Mouse (Mus musculus) liver, adult 2 months (tissue): ENCODE measurements around the gene Pygm. TPM values are rescaled to one million over a fixed set of nuclear protein-coding genes. Genes with fewer than 3 reads are reported as not detected.

Experiments used
- DNase-seq: peaks from one replicate; pipeline ENCODE4 v3.0.0-alpha.2; 2011; ENCODE audit warnings: low read depth, low spot score; ENCODE audit errors: extremely low read depth
- H3K27ac ChIP-seq: fragments of 200-500 bp; replicated peaks from 2 replicates; pipeline ENCODE4 v1.5.1; 2012; ENCODE audit warnings: low read depth, mild to moderate bottlenecking, control low read depth, inconsistent platforms, low read length; ENCODE audit not compliant: insufficient read depth
- H3K27me3 ChIP-seq: fragments of 200-500 bp; 2 replicates; pipeline ENCODE4 v1.6.1; 2012; ENCODE audit warnings: mild to moderate bottlenecking, moderate library complexity, low read length, inconsistent platforms; ENCODE audit not compliant: control insufficient read depth, insufficient read depth
- H3K36me3 ChIP-seq: fragments of 200-500 bp; 2 replicates; pipeline ENCODE4 v1.6.1; 2012; ENCODE audit warnings: low read length, inconsistent platforms; ENCODE audit not compliant: control insufficient read depth, insufficient read depth
- H3K4me1 ChIP-seq: fragments of 200-500 bp; 2 replicates; pipeline ENCODE4 v1.6.1; 2011; ENCODE audit warnings: low read length; ENCODE audit not compliant: control insufficient read depth, insufficient read depth
- H3K4me3 ChIP-seq: fragments of 200-500 bp; 2 replicates; pipeline ENCODE4 v1.5.1; 2011; ENCODE audit warnings: low read depth, mild to moderate bottlenecking, control low read depth, low read length, moderate library complexity; ENCODE audit not compliant: insufficient read depth
- H3K79me2 ChIP-seq: fragments of 200-500 bp; 2 replicates; pipeline ENCODE4 v1.6.1; 2012; ENCODE audit warnings: inconsistent platforms, mild to moderate bottlenecking, low read length, moderate library complexity; ENCODE audit not compliant: control insufficient read depth, insufficient read depth
- H3K9ac ChIP-seq: fragments of 200-500 bp; 2 replicates; pipeline ENCODE4 v1.6.1; 2012; ENCODE audit warnings: low read depth, mild to moderate bottlenecking, control low read depth, inconsistent platforms, low read length
- CTCF ChIP-seq: fragments of 200-500 bp; IDR thresholded peaks from 2 replicates; pipeline ENCODE4 v1.5.1; 2011; ENCODE audit warnings: low read depth, low read length, control low read depth
- POLR2A ChIP-seq: fragments of 200-500 bp; IDR thresholded peaks from 2 replicates; pipeline ENCODE4 v1.6.1; 2011; ENCODE audit warnings: low read length, control low read depth; ENCODE audit not compliant: insufficient read depth; ENCODE audit errors: extremely low read depth
- WGBS: fragments of 180-500 bp; shearing (Covaris S2); methylation state at CpG from one replicate; pipeline ENCODE4 v1.1.7; 2018; 5-methylcytosine and 5-hydroxymethylcytosine counted together
- polyA plus RNA-seq: library from polyadenylated mRNA; depleted of rRNA; stranded (reverse); fragments of >200 nt; gene quantifications from 2 replicates; pipeline ENCODE4 v1.2.3, GENCODE M21; 2012
- total RNA-seq: library from RNA; depleted of rRNA; stranded (reverse); fragments of >200 nt; gene quantifications from 2 replicates; pipeline ENCODE4 v1.2.3, GENCODE M21; 2014

Gene Pygm
- total and polyA plus RNA-seq, 2 experiments: 1.6 to 2.3 TPM

GRCm38 (mm10) chr19:6348717-6349116, 35.5 kb upstream of the Pygm start:
- no peak overlapping the region for H3K4me3 ChIP-seq
- H3K4me1 ChIP-seq: no peaks in the 10 kb centered on the region
- no peak overlapping the region for H3K9ac ChIP-seq
- DNase-seq: no peak
- no peak for TF ChIP-seq CTCF
- no peak for TF ChIP-seq POLR2A
- H3K27ac ChIP-seq: 0 out of 2 replicates have a peak overlapping the region, but pooled peaks have one; percentile 2
- no peaks in the 10 kb centered on the region for H3K27me3 ChIP-seq
- 80% methylated on average over 9 of the region's 9 CpGs for WGBS
- H3K36me3 ChIP-seq: no peaks in the 10 kb centered on the region
- no peaks in the 10 kb centered on the region for H3K79me2 ChIP-seq

GRCm38 (mm10) chr19:6349215-6349983, 34.8 kb upstream of the Pygm start:
- 0 out of 2 replicates have a peak overlapping the region, but pooled peaks have one; percentile 2 for H3K27ac ChIP-seq
- WGBS: 55% methylated on average over 14 of the region's 14 CpGs

GRCm38 (mm10) chr19:6351431-6352106, 32.6 kb upstream of the Pygm start:
- Histone ChIP-seq H3K79me2 (no peaks in the 10 kb centered on the region), H3K27ac (no peak overlapping the region), H3K4me3 (no peak overlapping the region), H3K4me1 (no peaks in the 10 kb centered on the region), H3K9ac (no peak overlapping the region), H3K27me3 (no peaks in the 10 kb centered on the region), H3K36me3 (no peaks in the 10 kb centered on the region)
- WGBS: 80% methylated on average over 14 of the region's 14 CpGs
- TF ChIP-seq CTCF (no peak), POLR2A (no peak)
- DNase-seq: no peak

More at GRCm38 (mm10) chr19:6349215-6349983, 34.8 kb upstream of the Pygm start:
- H3K79me2 ChIP-seq: no peaks in the 10 kb centered on the region
- no peak for TF ChIP-seq CTCF
- no peak for TF ChIP-seq POLR2A
- H3K9ac ChIP-seq: no peak overlapping the region
- H3K4me3 ChIP-seq: no peak overlapping the region
- H3K36me3 ChIP-seq: no peaks in the 10 kb centered on the region
- DNase-seq: no peak
- no peaks in the 10 kb centered on the region for H3K27me3 ChIP-seq
- no peaks in the 10 kb centered on the region for H3K4me1 ChIP-seq

DNA sequence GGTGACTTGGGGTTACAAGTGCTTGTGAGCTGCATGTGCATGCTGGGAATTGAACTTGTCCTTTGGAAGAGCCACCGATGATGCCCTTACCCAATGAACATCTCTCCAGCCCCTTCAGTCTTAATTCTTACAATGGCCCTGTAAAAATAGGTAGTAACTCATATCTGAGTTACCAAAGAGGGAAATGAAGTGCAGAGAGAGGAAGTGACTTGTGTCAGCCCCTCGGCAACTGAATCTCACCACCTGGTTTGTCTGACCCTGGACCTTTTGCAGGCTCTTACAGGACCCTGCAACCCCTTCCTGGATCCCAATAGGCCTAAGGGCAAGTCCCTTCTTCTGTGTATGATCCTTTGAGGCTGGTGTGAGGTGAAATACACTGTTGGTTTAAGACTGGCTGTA, 32.1 kb upstream of the Pygm start:
- H3K79me2 ChIP-seq: no peaks in the 10 kb centered on the region
- no peaks in the 10 kb centered on the region for H3K36me3 ChIP-seq
- no peak overlapping the region for H3K9ac ChIP-seq
- H3K27me3 ChIP-seq: no peaks in the 10 kb centered on the region
- H3K4me1 ChIP-seq: no peaks in the 10 kb centered on the region
- 88% methylated on average over 2 of the region's 2 CpGs for WGBS
- no peak overlapping the region for H3K27ac ChIP-seq
- DNase-seq: no peak
- no peak overlapping the region for H3K4me3 ChIP-seq
- TF ChIP-seq CTCF: no peak
- TF ChIP-seq POLR2A: no peak

DNA sequence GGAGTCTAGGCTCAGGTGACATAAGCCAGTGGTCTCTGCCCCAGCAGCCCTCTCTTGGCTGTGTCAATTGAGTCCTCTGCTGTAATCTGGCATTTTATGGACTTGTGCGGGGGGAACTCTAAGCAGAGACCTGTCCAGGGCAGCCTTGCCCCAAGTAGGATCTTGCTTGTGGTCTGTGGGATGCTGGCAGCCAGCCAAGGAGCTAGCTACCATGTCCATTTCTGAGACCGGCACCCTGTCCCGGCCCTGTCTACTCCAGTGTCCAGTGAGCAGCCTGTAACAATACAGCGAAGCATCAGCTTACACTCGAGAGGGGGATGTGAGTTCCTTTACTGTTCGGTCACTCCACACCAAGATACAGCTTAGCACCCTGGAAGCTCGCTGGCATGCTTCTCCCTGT, 30.2 kb upstream of the Pygm start:
- Histone ChIP-seq H3K27me3 (no peaks in the 10 kb centered on the region), H3K36me3 (no peaks in the 10 kb centered on the region), H3K27ac (no peak overlapping the region), H3K79me2 (no peaks in the 10 kb centered on the region), H3K4me3 (no peak overlapping the region), H3K9ac (no peak overlapping the region), H3K4me1 (no peaks in the 10 kb centered on the region)
- TF ChIP-seq CTCF (no peak), POLR2A (no peak)
- WGBS: 91% methylated on average over 7 of the region's 7 CpGs
- DNase-seq: no peak
